Mouse (Mus musculus) liver (tissue): ENCODE data around the gene Cpped1.

Experiments used
- DNase-seq: peaks from one replicate; pipeline ENCODE4 v3.0.0-alpha.2; 2020; ENCODE audit warnings: mixed read lengths

Gene Cpped1

GRCm38 (mm10) chr16:11843441-11843840 is 65.8 kb downstream of the Cpped1 start:
- no peak for DNase-seq

- no peak for DNase-seq
Observed at GRCm38 (mm10) chr16:11833474-11833873, 75.8 kb downstream of the Cpped1 start.

GRCm38 (mm10) chr16:11828816-11829215 is 80.4 kb downstream of the Cpped1 start:
- DNase-seq = no peak

- DNase-seq = no peak
Observed at GRCm38 (mm10) chr16:11824833-11825232, 84.4 kb downstream of the Cpped1 start.

- no peak for DNase-seq
Observed at GRCm38 (mm10) chr16:11824385-11824784, 84.9 kb downstream of the Cpped1 start.

GRCm38 (mm10) chr16:11820791-11821190 is 88.5 kb downstream of the Cpped1 start:
- no peak for DNase-seq

- DNase-seq = no peak
Observed at GRCm38 (mm10) chr16:11814935-11815650, 94.2 kb downstream of the Cpped1 start.

- DNase-seq = no peak
Observed at GRCm38 (mm10) chr16:11812119-11812518, 97.1 kb downstream of the Cpped1 start.

GRCm38 (mm10) chr16:11809615-11810014 is 99.6 kb downstream of the Cpped1 start:
- no peak for DNase-seq

DNA sequence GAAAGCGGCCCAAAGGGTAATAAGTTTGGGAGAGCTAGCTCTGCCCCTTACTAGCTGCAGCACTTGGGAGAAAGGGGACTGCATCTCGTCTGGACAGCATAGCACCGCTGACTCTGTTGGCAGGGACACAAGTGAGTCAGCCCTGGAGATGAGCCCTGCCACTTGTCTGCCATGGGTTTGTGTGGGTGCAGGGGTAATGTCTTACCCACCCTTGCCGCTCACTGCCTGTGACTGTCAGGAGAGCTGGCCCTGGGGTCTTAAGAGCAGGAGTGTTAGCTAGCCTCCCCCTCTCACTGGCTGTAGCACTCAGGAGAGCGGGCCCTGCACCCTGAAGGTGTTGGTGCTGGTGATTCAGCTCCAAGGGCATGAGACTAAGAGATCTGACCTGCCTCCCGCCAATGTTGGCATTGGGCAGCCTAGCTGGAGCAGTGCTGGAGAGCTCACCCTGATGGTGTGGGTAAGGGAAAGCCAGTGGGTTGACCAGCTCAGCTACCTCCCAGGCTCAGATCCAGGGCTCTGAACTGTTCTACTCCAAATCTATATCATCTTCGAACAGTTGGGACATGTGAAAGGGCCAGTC is 107.2 kb downstream of the Cpped1 start:
- DNase-seq = no peak

DNA sequence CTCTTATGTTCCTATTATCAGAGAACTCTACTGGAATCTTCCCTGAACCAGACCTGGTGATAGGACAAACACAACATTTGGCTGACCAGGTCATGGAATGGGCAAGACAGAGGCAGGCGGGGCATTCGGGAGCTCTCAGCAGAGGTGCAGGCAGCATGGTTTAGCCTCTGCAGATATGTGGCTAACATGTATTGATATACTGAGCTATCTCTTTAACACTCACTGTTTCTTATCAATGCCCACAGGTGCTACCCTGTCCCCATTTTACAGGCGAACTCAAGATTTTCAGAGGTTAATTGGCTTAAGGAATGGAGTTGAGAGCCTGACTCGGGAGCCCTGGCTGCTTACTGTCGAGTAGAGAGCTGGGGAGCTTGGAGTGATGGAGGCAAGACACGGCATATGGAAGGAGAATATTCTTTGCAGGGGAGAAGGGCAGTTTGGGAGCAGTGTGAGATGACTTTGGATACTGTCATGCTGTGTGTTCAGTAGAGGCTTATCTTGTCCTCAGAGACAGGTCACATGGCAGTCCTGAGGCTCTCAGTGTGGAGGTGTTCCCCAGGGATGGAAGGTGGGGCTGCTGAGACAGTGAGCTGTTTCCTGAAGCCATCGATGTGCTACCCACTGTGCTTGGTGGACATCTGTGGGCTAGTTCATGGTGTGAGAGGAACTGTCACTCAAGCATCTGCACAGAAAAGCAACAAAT is 113.3 kb downstream of the Cpped1 start:
- DNase-seq = no peak

- DNase-seq = no peak
Observed at GRCm38 (mm10) chr16:11794628-11795027, 114.6 kb downstream of the Cpped1 start.

DNA sequence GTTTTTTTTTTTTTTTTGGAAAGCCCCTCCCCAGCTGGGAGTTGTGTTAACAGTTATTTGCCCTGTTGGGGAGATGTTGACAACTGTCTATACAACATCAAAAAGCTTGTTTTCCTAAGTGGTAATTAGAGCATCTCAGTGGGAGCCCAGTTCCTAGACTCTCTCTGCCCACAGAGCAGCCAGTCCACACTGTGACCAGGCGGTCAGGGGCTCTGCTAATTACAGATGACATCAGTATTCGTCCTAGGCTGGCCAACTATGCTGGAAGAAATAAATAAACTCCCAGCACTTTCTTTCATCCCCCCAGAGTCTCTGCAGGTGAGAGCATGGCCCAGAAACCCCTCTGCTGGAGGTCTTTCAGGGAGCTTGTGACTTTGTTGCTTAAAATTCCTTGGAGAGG is 115.9 kb downstream of the Cpped1 start:
- no peak for DNase-seq

DNA sequence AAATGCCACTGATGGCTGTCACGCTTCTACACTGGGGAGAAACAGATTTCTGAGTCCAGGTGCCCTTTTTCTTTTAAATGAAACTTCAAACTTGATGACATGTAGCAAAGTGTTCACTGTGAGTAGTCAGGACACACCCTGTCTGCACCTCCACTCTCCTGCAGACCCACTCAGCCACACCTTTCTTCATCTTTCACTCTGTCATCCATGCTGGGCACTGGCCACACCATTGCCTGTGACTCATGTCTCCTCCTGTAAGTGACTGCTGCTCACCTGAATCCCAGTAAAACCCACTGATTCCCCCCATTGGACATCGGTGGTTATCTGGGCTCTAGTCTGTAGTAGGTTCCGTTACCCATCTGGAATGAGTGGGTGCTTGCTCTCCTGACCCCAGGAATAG is 118.8 kb downstream of the Cpped1 start:
- no peak for DNase-seq

DNA sequence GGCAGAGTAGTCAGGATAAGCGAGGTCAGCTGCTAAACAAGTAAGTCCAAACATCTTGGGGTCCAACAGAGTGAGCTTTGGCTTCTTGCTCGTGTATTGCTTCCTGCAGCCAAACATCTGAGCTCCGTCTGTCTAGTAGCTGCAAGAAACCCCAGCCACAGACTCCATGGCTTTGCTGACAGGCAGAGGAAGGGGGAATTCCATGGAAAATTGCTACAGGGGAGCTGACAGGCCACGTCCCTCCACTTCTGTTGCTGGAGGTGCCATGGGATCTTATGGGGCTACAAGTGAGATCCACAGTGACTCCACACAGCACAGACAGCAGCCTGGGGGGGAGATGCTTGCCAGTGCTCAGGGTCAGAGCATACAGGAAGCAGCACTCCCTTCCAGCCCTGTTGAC is 123.4 kb downstream of the Cpped1 start:
- DNase-seq = no peak

DNA sequence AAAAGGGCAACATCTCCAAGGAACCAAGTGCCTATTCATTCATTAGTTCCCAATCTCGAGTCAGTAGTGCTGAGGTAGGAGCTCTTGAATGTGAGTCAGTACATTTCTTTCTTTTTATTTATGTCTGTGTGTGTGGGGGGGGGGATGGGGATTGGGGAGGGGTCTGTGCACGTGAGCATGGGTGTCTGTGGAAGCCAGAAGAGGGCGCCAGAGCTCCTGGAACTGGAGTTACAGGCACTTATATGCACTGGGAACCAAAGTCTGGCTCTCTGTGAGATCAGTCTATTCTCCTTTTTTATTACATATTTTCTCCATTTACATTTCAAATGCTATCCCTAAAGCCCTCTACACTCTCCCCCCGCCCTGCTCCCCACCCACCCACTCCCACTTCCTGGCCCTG is 124.9 kb downstream of the Cpped1 start:
- no peak for DNase-seq

DNA sequence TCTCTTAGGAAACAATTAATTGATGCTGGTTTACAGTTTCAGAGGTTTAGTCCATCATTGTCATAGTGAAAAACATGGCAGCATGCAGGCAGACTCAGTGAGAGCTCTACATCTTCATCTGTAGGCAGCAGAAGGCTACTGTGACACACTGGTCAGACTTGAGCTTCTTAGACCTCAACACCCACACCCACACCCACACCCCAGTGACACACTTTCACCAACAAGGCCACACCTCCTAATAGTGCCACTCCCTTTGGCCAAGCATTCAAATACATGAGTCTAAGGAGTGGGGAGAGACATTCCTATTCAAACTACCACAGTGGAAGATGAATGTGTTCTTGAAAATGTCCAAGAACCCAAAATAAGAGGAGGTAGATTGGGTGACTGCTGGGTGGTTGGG is 125.9 kb downstream of the Cpped1 start:
- DNase-seq = no peak

DNA sequence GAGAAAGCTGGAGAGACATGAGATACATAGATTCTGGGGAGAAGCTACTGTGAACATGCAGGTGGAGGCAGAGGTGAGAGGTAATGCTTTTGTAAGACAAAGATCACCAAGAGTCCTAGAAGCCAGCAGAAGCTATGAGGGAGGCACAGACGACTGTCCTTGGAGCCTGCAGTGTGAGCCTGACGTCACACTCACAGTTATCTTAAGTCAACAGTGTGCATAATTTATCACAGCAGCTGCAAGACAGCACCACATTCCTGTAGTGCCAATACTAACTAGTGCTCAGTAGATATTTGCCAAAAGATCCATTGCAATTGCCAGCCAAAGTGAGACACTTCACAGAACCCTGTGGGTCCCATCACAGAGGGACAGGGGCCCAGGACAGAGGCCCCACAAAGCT is 127.2 kb downstream of the Cpped1 start:
- peak; percentile 13 for DNase-seq

DNA sequence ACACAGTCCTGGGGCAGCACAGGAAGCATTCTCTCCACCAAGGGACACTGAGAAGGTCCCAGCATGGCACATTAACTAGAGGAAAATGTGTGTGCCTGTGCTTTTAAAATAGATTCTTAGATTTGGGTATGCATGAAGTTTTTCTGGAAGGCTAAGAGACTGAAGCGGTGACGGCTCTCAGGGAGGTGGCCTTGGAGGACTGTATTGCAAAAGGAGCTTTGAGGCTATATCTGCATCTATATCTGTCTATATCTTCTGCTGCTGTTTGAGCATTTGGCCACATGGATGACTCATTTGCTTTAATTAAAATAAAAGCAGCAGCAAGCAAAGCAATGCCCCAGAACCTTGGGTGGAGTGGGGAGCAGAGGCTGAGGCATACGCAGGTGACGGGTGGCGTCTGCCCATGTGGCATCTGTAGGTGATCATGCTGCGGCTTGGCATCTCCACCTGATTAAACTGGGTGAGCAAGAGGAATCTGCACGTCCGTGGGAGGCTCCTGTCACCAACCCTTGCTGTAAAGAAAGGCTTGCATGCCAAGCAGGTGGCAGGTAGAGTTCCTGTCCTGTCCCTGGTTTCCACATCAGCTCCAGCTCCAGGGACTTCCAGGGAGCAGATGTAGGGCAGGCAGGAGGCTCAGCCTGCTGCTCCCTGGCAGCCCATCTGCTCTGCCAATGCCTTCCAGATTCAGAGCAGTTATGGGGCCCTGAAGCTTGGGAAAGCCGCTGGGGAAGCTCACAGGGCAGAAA is 130.4 kb downstream of the Cpped1 start:
- no peak for DNase-seq

- no peak for DNase-seq
Observed at GRCm38 (mm10) chr16:11778191-11778590, 131.1 kb downstream of the Cpped1 start.

- DNase-seq = no peak
Observed at GRCm38 (mm10) chr16:11776528-11776927, 132.7 kb downstream of the Cpped1 start.

DNA sequence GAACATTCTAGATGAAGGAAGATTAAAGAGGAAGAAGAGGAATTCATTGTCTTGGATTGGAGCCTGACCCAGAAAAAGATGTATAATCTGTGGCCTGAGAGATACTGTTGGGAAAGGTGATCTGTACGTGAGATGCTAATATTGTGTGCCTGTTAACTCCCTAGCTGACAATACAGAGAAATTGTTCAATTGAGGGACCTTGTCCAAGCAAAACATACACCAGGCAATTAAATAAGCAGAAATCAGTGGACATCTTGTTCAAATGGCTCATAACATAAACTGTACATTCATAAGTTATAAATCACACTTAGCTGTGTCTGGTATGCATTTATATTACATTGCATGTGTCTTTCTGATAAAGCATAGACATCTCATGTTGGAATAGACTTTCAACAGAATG is 134.9 kb downstream of the Cpped1 start:
- DNase-seq = no peak

GRCm38 (mm10) chr16:11772318-11772717 is 136.9 kb downstream of the Cpped1 start:
- no peak for DNase-seq

- DNase-seq = no peak
Observed at GRCm38 (mm10) chr16:11757951-11758350, 151.3 kb downstream of the Cpped1 start.
